Mouse (Mus musculus): Measurements from ENCODE around the gene Kmt2e. TPM values are rescaled to one million over a fixed set of nuclear protein-coding genes. Genes with fewer than 3 reads are reported as not detected.

Kmt2e gene
- total and polyA plus RNA-seq, 2 experiments from 2014 or later: 61.7 to 149 TPM

DNA sequence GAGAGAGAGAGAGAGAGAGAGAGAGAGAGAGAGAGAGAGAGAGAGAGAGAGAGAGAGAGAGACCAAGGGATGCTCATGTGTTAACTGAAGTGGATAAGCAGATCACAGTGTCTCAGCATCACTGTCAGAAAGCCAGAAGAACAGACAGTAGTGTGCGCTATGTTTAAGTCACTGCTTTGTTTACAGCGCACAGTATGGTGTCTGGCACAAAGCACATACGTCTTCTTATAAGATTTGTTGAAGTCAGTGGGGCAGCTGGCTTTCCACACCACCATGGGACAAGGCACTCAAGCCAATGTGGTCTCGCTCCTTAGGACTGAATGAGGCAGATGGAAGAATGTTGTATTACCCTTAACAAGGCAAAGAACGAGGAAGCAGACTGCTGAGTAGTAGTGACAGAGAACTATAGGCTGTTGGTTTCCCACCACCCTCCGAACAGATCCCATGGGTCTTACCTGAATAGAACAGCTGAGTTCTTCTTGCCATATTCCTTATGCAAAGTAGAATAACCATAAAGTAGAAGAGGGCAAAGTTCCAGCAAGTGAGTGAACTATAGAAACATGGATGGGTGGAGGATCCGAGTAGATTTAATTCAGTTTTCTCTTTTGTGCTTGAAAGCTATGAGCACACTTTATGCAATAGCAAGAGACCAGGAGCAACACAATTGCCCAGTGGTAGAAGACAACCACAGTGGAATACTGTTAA is 44.5 kb upstream of the Kmt2e start:
- no peak for DNase-seq
- no peak for TF ChIP-seq CTCF (IDR thresholded peaks at IDR 0.05; ENCODE audit: low read depth)
- no peak overlapping the region for H3K27ac ChIP-seq (ENCODE audit: low read depth, low read length)

DNA sequence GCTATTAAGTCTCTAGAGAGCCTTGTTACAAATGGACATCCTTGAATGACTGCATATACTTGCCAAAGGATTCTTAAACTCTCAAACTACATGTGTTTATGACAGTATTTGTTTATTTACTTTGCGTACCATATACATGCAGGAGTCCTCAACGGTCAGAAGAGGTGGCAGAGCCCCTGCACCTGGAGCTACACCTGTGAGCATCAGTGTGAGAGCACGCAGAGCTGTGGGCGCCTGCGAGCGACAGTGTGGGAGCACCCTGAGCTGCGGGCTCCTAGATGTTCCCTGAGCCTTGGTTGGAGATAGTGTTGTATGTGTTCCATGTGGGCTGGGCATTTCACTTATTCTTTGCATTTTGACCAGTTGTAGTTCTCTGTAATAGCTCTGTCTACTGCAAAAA is 42.5 kb upstream of the Kmt2e start:
- no peaks in the 10 kb centered on the region for H3K36me3 ChIP-seq (ENCODE audit: insufficient read depth)
- 92% methylated on average over 7 of the region's 7 CpGs for WGBS
- H3K27ac ChIP-seq (ENCODE audit: low read depth, low read length): no peak overlapping the region
- H3K9me3 ChIP-seq (ENCODE audit: low read length): no peaks in the 10 kb centered on the region
- peaks cover 7% of the 10 kb centered on the region; the same call in 1 of the 2 replicates for H3K4me1 ChIP-seq (ENCODE audit: insufficient read depth)
- DNase-seq: no peak
- TF ChIP-seq CTCF (IDR thresholded peaks at IDR 0.05; ENCODE audit: low read depth): no peak
- H3K4me3 ChIP-seq (ENCODE audit: low read depth, low read length): no peak overlapping the region
- no peak for ATAC-seq
- no peaks in the 10 kb centered on the region for H3K27me3 ChIP-seq (ENCODE audit: insufficient read depth, low read length)
- no peak overlapping the region for H3K9ac ChIP-seq
- H3K4me2 ChIP-seq (ENCODE audit: low read depth): no peak overlapping the region

More for the DNA sequence above, 44.5 kb upstream of the Kmt2e start:
- Histone ChIP-seq H3K9ac (no peak overlapping the region), H3K4me1 (ENCODE audit: insufficient read depth) (peaks cover 11% of the 10 kb centered on the region; the same call in 1 of the 2 replicates), H3K36me3 (ENCODE audit: insufficient read depth) (no peaks in the 10 kb centered on the region), H3K9me3 (ENCODE audit: low read length) (no peaks in the 10 kb centered on the region), H3K4me3 (ENCODE audit: low read depth, low read length) (no peak overlapping the region), H3K4me2 (ENCODE audit: low read depth) (no peak overlapping the region), H3K27me3 (ENCODE audit: insufficient read depth, low read length) (no peaks in the 10 kb centered on the region)
- ATAC-seq: no peak
- WGBS: 76% methylated on average over 7 of the region's 7 CpGs

DNA sequence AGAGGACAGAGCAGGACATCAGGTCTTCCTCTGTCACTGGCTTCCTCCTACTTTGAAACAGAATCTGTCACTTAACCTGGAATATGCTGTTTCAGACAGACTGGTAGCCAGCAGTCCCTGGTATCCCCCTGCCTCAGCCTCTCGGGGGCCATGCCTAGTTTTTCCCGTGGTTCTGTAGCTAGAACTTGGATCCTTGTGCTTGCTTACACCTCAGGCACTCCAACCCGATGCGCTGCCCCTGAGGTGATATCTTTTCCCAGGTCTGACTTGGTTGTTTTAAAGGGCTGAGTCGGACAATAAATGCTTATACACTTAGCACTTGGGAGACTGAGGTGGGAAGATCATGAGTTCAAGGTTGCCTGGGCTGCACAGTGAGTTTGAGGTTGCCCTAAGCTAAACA is 40.4 kb upstream of the Kmt2e start:
- H3K27me3 ChIP-seq (ENCODE audit: insufficient read depth, low read length): no peaks in the 10 kb centered on the region
- no peak for DNase-seq
- 93% methylated on average over 5 of the region's 5 CpGs for whole genome bisulfite sequencing
- no peaks in the 10 kb centered on the region for H3K36me3 ChIP-seq (ENCODE audit: insufficient read depth)
- H3K9me3 ChIP-seq (ENCODE audit: low read length): no peaks in the 10 kb centered on the region
- H3K27ac ChIP-seq (ENCODE audit: low read depth, low read length): no peak overlapping the region
- no peak overlapping the region for H3K4me2 ChIP-seq (ENCODE audit: low read depth)
- H3K4me1 ChIP-seq (ENCODE audit: insufficient read depth): no peaks in the 10 kb centered on the region
- H3K9ac ChIP-seq: no peak overlapping the region
- H3K4me3 ChIP-seq (ENCODE audit: low read depth, low read length): no peak overlapping the region
- TF ChIP-seq CTCF (IDR thresholded peaks at IDR 0.05; ENCODE audit: low read depth): no peak
- ATAC-seq: no peak

DNA sequence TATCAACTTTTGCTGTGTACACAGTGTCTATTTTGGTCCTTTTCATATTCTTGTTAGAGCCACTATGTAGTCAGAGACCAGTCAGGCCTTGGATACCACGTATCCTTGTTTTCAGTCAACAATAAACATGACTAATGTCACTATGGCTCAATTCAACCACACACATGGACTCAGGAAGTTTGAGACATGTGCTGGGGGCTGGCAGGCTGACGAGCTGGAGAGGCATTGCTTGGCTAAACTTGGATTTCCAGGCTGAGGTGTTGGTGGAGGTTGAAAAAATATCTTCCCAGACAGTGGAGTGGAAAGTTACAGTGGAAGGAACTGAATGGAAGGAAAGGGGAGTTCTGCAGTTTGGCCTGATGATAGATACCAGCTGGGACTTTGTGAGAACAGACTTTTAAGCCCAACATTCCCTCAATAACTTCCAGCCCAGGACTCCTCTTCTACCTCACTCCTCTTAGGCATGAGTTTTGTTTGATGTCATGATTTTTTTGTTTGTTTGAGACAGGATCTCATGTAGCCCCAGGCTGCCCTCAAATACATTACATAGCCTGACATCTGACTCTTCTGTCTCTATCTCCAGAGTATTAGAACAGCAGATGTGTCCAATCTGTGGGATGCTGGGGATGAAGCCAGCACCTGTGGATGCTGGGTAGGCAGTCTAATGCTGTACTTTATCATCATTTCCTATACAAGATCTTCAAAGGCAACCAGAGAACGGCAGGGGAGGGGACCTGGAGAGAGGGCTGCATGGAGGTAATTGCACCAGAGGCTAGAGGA is 39.7 kb upstream of the Kmt2e start:
- WGBS: 68% methylated on average over 3 of the region's 3 CpGs
- ATAC-seq: no peak

DNA sequence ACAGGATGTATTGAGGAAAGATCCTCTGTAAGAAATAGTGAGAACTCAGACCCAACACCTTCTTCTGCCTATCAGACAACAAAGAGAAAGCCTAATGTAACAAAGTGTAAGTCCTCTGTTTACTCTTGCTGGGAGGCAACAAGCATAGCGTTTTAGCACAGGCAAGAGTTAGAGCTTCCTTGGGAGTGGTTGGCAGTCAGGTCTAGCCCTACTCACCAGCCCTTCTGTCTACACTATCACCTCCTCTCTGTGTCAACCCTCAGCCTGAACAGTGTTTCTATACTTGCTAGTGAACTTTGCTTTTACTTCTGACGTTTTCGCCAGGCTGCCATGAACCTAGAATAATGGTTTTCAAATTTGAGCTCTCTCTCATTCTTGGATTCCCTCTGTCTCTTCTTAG is 38.5 kb upstream of the Kmt2e start:
- no peaks in the 10 kb centered on the region for H3K9me3 ChIP-seq (ENCODE audit: low read length)
- H3K27me3 ChIP-seq (ENCODE audit: insufficient read depth, low read length): no peaks in the 10 kb centered on the region
- ATAC-seq (no peak), DNase-seq (no peak)
- H3K36me3 ChIP-seq (ENCODE audit: insufficient read depth): peaks cover under 1% of the 10 kb centered on the region; the same call in 1 of the 2 replicates
- H3K9ac ChIP-seq: no peak overlapping the region
- TF ChIP-seq CTCF (IDR thresholded peaks at IDR 0.05; ENCODE audit: low read depth): no peak
- H3K4me1 ChIP-seq (ENCODE audit: insufficient read depth): no peaks in the 10 kb centered on the region
- no peak overlapping the region for H3K27ac ChIP-seq (ENCODE audit: low read depth, low read length)
- H3K4me3 ChIP-seq (ENCODE audit: low read depth, low read length): no peak overlapping the region
- 78% methylated on average over 3 of the region's 3 CpGs for whole genome bisulfite sequencing
- H3K4me2 ChIP-seq (ENCODE audit: low read depth): no peak overlapping the region

More for the DNA sequence above, 39.7 kb upstream of the Kmt2e start:
- Histone ChIP-seq H3K9me3 (ENCODE audit: low read length) (no peaks in the 10 kb centered on the region), H3K4me1 (ENCODE audit: insufficient read depth) (no peaks in the 10 kb centered on the region), H3K27me3 (ENCODE audit: insufficient read depth, low read length) (no peaks in the 10 kb centered on the region), H3K36me3 (ENCODE audit: insufficient read depth) (no peaks in the 10 kb centered on the region), H3K4me2 (ENCODE audit: low read depth) (no peak overlapping the region), H3K9ac (no peak overlapping the region), H3K27ac (ENCODE audit: low read depth, low read length) (no peak overlapping the region), H3K4me3 (ENCODE audit: low read depth, low read length) (no peak overlapping the region)
- no peak for DNase-seq
- TF ChIP-seq CTCF (IDR thresholded peaks at IDR 0.05; ENCODE audit: low read depth): no peak

DNA sequence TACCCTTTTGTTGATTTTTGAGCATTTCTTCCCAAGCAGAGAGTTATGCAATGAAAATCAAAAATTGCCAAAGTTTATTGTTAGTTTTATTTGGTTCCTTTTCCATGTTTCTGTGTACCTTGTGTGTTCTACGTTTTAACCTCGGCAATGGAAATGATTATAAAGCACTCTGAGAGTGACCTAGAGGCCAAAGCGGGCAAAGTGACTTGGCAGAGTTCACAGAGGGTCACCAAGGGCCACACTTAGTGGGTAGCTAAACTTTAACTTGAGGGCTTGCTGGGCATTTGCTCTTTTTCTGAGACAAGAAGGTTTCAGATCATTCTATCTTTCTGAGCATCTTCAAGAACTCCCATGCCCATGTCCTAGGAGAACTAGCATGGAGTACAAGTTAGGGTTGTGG is 37.5 kb upstream of the Kmt2e start:
- no peaks in the 10 kb centered on the region for H3K27me3 ChIP-seq (ENCODE audit: insufficient read depth, low read length)
- H3K27ac ChIP-seq (ENCODE audit: low read depth, low read length): no peak overlapping the region
- H3K4me1 ChIP-seq (ENCODE audit: insufficient read depth): no peaks in the 10 kb centered on the region
- peaks cover 10% of the 10 kb centered on the region for H3K36me3 ChIP-seq (ENCODE audit: insufficient read depth)
- H3K4me3 ChIP-seq (ENCODE audit: low read depth, low read length): no peak overlapping the region
- no peak for TF ChIP-seq CTCF (IDR thresholded peaks at IDR 0.05; ENCODE audit: low read depth)
- no peaks in the 10 kb centered on the region for H3K9me3 ChIP-seq (ENCODE audit: low read length)
- no peak overlapping the region for H3K4me2 ChIP-seq (ENCODE audit: low read depth)
- whole genome bisulfite sequencing: 93% methylated on average over 3 of the region's 3 CpGs
- ATAC-seq: no peak
- no peak overlapping the region for H3K9ac ChIP-seq
- no peak for DNase-seq

DNA sequence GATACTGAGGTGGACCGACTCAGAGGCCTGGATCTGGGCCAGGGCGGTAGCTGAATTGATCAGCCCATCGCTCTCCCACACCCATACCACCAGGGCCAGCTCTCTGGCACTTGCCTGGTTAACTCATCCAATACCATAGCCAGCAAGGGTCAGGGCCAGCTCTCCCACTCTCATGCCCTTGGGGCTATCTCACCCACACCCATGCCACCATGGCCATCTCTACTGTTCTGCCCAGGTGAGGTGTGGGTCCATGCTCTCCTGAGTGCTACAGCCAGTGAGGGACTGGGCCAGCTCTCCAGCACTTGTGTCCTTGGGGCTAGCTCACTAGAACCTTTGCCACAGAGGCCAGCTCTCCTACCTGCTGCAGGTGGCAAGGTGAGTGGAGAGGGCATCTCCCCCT is 34.1 kb upstream of the Kmt2e start:
- Histone ChIP-seq H3K4me1 (ENCODE audit: insufficient read depth) (no peaks in the 10 kb centered on the region), H3K27me3 (ENCODE audit: insufficient read depth, low read length) (no peaks in the 10 kb centered on the region), H3K27ac (ENCODE audit: low read depth, low read length) (no peak overlapping the region), H3K9ac (no peak overlapping the region), H3K36me3 (ENCODE audit: insufficient read depth) (peaks cover 10% of the 10 kb centered on the region), H3K9me3 (ENCODE audit: low read length) (no peaks in the 10 kb centered on the region), H3K4me2 (ENCODE audit: low read depth) (no peak overlapping the region), H3K4me3 (ENCODE audit: low read depth, low read length) (no peak overlapping the region)
- no peak for TF ChIP-seq CTCF (IDR thresholded peaks at IDR 0.05; ENCODE audit: low read depth)
- DNase-seq (no peak), ATAC-seq (no peak)
- 89% methylated on average over 3 of the region's 3 CpGs for WGBS
